Mouse (Mus musculus): ENCODE measurements around the gene Neurl1b. TPM values are rescaled to one million over a fixed set of nuclear protein-coding genes. Genes with fewer than 3 reads are reported as not detected.

Gene Neurl1b
- polyA plus RNA-seq (2014; fragmentation: Illumina TruSeq; extraction: RNeasy Lipid Tissue Mini Kit (QIAGEN cat#74804); ENCODE audit: low read depth, low replicate concordance): 2.3 TPM

GRCm38 (mm10) chr17:26414523-26415354 lies at the start of gene Neurl1b:
Gene Neurl1b (plus strand): TSS chr17:26414829.

Other genes starting within 250 kb of the Neurl1b start
- 0.48 TPM for gene Pdia2, start 215.7 kb upstream of the Neurl1b start, polyA plus RNA-seq (2014; fragmentation: Illumina TruSeq; extraction: RNeasy Lipid Tissue Mini Kit (QIAGEN cat#74804); ENCODE audit: low read depth, low replicate concordance)
- gene Rgs11, start 211.9 kb upstream of the Neurl1b start, polyA plus RNA-seq (2014; fragmentation: Illumina TruSeq; extraction: RNeasy Lipid Tissue Mini Kit (QIAGEN cat#74804); ENCODE audit: low read depth, low replicate concordance): 25.0 TPM
- gene Arhgdig, start 207.0 kb upstream of the Neurl1b start, polyA plus RNA-seq (2014; fragmentation: Illumina TruSeq; extraction: RNeasy Lipid Tissue Mini Kit (QIAGEN cat#74804); ENCODE audit: low read depth, low replicate concordance): 1.9 TPM
- 46.5 TPM for gene Fam234a, start 170.6 kb upstream of the Neurl1b start, polyA plus RNA-seq (2014; fragmentation: Illumina TruSeq; extraction: RNeasy Lipid Tissue Mini Kit (QIAGEN cat#74804); ENCODE audit: low read depth, low replicate concordance)
- 45.6 TPM for gene Luc7l, start 161.9 kb upstream of the Neurl1b start, polyA plus RNA-seq (2014; fragmentation: Illumina TruSeq; extraction: RNeasy Lipid Tissue Mini Kit (QIAGEN cat#74804); ENCODE audit: low read depth, low replicate concordance)
- 165 TPM for gene Ergic1, start 146.7 kb downstream of the Neurl1b start, polyA plus RNA-seq (2014; fragmentation: Illumina TruSeq; extraction: RNeasy Lipid Tissue Mini Kit (QIAGEN cat#74804); ENCODE audit: low read depth, low replicate concordance)
- 84.0 TPM for gene Dusp1, start 147.3 kb downstream of the Neurl1b start, polyA plus RNA-seq (2014; fragmentation: Illumina TruSeq; extraction: RNeasy Lipid Tissue Mini Kit (QIAGEN cat#74804); ENCODE audit: low read depth, low replicate concordance)
- 277 TPM for gene Atp6v0e, start 248.4 kb downstream of the Neurl1b start, polyA plus RNA-seq (2014; fragmentation: Illumina TruSeq; extraction: RNeasy Lipid Tissue Mini Kit (QIAGEN cat#74804); ENCODE audit: low read depth, low replicate concordance)